Mouse (Mus musculus) stomach, embryonic 15.5 days (tissue): Measurements from ENCODE around the gene Sfxn5. TPM values are rescaled to one million over a fixed set of nuclear protein-coding genes. Genes with fewer than 3 reads are reported as not detected.

Experiments
- ATAC-seq: fragments of 200-750 bp; cut with Nextera tagmentation; 2 replicates; pipeline ENCODE4 v1.8.0; 2017; ENCODE audit warnings: low read depth, moderate number of reproducible peaks, moderate TSS enrichment; ENCODE audit not compliant: insufficient read depth, low FRiP score
- H3K27ac ChIP-seq: fragments of 300-500 bp; sonication (generic); 2 replicates; pipeline ENCODE4 v1.5.1; 2015; ENCODE audit warnings: mild to moderate bottlenecking, inconsistent platforms
- H3K27me3 ChIP-seq: fragments of 300-500 bp; sonication (generic); replicated peaks from 2 replicates; pipeline ENCODE4 v1.6.1; 2015; ENCODE audit warnings: inconsistent platforms
- H3K36me3 ChIP-seq: fragments of 300-500 bp; sonication (generic); 2 replicates; pipeline ENCODE4 v1.6.1; 2015; ENCODE audit warnings: inconsistent platforms
- H3K4me1 ChIP-seq: fragments of 300-500 bp; sonication (generic); 2 replicates; pipeline ENCODE4 v1.6.1; 2015; ENCODE audit warnings: inconsistent platforms
- H3K4me2 ChIP-seq: fragments of 300-500 bp; sonication (generic); 2 replicates; pipeline ENCODE4 v1.6.1; 2015; ENCODE audit warnings: mild to moderate bottlenecking, inconsistent platforms
- H3K4me3 ChIP-seq: fragments of 300-500 bp; sonication (generic); replicated peaks from 2 replicates; pipeline ENCODE4 v1.5.1; 2015; ENCODE audit warnings: inconsistent platforms
- H3K9ac ChIP-seq: fragments of 300-500 bp; sonication (generic); 2 replicates; pipeline ENCODE4 v1.6.1; 2015; ENCODE audit warnings: inconsistent platforms
- H3K9me3 ChIP-seq: fragments of 300-500 bp; sonication (generic); 2 replicates; pipeline ENCODE4 v1.6.1; 2016; ENCODE audit warnings: inconsistent platforms
- WGBS: fragments of 180-500 bp; shearing (Covaris S2); methylation state at CpG from one replicate; pipeline ENCODE4 v1.1.7; 2015; 5-methylcytosine and 5-hydroxymethylcytosine counted together
- polyA plus RNA-seq: library from polyadenylated mRNA; unstranded; fragments of >200 nt; fragmentation: Nextera tagmentation; extraction: Ambion mirVana; gene quantifications from 2 replicates; pipeline ENCODE4 v1.2.1, GENCODE M21; 2015

The Sfxn5 gene
- polyA plus RNA-seq, 1 experiment from 2014 or later: 11.5 TPM

DNA sequence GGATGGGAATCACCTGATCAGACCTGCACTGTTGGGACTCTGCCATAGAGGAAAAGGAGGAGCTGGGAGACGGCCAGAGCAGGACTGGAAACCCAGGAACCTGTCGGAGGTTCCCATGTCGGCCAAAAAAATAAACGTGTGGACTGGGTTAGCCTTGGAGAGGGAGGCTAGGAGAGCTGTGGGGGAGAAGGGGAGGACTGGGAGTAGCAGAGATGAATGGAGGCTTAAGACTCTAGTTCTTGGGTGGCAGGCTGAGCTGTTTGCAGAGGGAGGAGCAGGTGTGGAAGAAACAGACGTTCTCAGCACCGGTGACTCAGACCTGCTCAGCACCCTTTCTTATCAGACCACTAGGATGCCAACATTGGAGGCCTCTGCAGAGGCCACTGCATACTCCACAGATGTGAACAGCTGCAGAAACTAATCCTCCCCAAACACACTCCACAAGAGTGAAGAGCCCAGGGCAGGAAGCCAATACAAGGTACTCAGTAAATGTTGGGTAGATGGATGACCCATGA lies 1.9 kb downstream of the Sfxn5 start:
- Histone ChIP-seq H3K9ac (no peak overlapping the region), H3K4me2 (peak overlapping the region; percentile 98), H3K9me3 (no peaks in the 10 kb centered on the region), H3K36me3 (no peaks in the 10 kb centered on the region), H3K4me1 (peaks cover 18% of the 10 kb centered on the region; the same call in 1 of the 2 replicates), H3K27me3 (no peaks in the 10 kb centered on the region), H3K27ac (peak overlapping the region; percentile 96), H3K4me3 (peak overlapping the region; percentile 77)
- WGBS: 20% methylated on average over 6 of the region's 6 CpGs
- peak; percentile 37; the same call in 1 of the 2 replicates for ATAC-seq

DNA sequence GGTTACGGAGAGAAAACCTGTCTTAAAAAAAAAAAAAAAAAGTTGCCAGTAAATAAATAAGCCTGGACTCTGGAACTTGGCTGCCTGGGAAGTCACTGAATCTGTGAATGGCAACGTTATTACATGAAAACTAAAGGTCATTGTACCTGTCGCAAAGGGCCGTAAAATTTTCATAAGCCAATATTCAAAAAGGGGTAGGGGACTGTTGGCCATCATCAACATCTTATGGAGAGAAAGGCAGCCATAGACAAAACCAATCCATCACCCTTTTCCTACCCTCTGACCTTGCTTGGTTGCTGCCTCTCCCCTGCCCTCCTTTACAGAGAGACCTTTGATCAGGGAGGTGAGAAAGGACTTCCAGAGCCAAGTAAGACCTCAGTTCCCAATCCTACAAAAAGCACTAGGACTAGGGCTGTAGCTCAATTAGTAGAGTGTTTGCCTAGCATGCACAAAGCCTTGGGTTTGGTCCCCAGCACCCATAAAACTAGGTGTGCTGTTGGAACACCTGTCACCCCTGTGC lies 3.5 kb downstream of the Sfxn5 start:
- Histone ChIP-seq H3K27ac (no peak overlapping the region), H3K4me2 (no peak overlapping the region), H3K9ac (no peak overlapping the region), H3K4me3 (no peak overlapping the region), H3K36me3 (no peaks in the 10 kb centered on the region), H3K9me3 (no peaks in the 10 kb centered on the region), H3K4me1 (peaks cover 22% of the 10 kb centered on the region), H3K27me3 (no peaks in the 10 kb centered on the region)
- 90% methylated on average over 4 of the region's 4 CpGs for WGBS
- ATAC-seq: no peak

DNA sequence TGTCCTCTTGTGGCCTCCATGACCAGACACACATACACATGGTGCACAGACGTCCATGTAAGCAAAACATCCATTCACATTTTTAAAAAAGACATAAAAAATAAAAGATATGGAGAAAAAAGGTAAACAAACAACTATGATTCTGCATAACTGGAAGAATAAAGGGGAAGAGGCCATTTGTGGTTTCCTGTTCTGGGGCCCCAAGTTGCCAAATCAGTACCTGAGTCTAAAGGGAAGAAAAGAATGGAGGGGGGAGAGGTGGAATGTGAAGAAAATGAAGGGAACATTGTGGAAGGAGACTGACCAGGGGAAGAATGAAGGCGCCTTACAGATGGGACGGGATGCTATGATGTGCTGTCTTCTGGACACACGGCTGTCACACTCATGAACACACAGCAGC lies 6.7 kb downstream of the Sfxn5 start:
- peaks cover 11% of the 10 kb centered on the region for H3K4me1 ChIP-seq
- no peaks in the 10 kb centered on the region for H3K36me3 ChIP-seq
- H3K9ac ChIP-seq: no peak overlapping the region
- WGBS: 84% methylated on average over 4 of the region's 4 CpGs
- no peaks in the 10 kb centered on the region for H3K9me3 ChIP-seq
- no peak for ATAC-seq
- H3K4me2 ChIP-seq: no peak overlapping the region
- H3K27ac ChIP-seq: no peak overlapping the region
- no peak overlapping the region for H3K4me3 ChIP-seq
- no peaks in the 10 kb centered on the region for H3K27me3 ChIP-seq

DNA sequence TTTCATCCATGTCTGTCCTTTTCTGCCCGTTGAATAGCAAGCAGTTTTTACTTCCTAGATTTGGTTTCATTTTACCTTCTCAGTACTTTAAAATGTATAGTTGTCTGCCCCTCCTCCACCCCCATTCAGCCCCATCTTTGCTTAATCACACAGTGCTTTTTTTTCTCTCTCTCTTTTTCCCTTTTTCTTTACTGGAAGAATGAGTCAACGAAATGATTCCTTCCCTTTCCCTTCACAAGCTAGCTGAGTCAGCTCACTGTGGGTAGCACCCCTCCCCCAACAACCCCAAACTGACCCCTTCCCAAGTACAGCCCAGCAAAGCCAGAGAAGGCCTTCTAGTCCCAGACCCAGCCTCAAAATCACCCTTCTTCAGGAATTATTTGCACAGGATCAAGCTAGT lies 8.1 kb downstream of the Sfxn5 start:
- Histone ChIP-seq H3K4me1 (peaks cover 4% of the 10 kb centered on the region; the same call in 1 of the 2 replicates), H3K9me3 (no peaks in the 10 kb centered on the region), H3K4me2 (no peak overlapping the region), H3K9ac (no peak overlapping the region), H3K27ac (no peak overlapping the region), H3K36me3 (no peaks in the 10 kb centered on the region), H3K4me3 (no peak overlapping the region), H3K27me3 (no peaks in the 10 kb centered on the region)
- 24% methylated on average over 2 of the region's 2 CpGs for WGBS
- no peak for ATAC-seq

DNA sequence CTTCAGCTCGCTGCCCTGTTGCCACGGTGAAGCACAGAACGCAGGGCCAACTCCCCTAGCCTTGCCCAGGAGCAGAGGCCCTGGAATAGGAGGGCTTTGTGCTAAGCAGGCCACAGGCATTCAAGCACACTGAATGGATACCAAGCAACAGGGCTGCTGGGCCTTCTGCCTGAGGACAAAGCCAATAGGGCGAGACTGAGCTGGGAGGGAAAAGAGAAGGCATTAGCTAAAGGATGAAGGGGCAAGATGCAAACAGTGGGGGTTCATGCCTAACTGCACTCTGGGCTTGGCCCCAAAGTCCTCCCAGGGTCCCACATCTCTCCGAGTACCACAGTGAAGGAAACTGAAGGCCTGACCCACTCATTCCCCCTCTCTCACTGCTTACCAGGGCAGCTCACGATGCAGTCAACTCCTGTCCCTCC lies 12.8 kb downstream of the Sfxn5 start:
- H3K36me3 ChIP-seq: no peaks in the 10 kb centered on the region
- H3K4me2 ChIP-seq: no peak overlapping the region
- no peaks in the 10 kb centered on the region for H3K9me3 ChIP-seq
- no peak overlapping the region for H3K27ac ChIP-seq
- no peak overlapping the region for H3K9ac ChIP-seq
- 74% methylated on average over 6 of the region's 6 CpGs for WGBS
- no peak; the same call in 1 of the 2 replicates for ATAC-seq
- no peak overlapping the region for H3K4me3 ChIP-seq
- no peaks in the 10 kb centered on the region for H3K27me3 ChIP-seq
- peaks cover 4% of the 10 kb centered on the region; the same call in 1 of the 2 replicates for H3K4me1 ChIP-seq

DNA sequence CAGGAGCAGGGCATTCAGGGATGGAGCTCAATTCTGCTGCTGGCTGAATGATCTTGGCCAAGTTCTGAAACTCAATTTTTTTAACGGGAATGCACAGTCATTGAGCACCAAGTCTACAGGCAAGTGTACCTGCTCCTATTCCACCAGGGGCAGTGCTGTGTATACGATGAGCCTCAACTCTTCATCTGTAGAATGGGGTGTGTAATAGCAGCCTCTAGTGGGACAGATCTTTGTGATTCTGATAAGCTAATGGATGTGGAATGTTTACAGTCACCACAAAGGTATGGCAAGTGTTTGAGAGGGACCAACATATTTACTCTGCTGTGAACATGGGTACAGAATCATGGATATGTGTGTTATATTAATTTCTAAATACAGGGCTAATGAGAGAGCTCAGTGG lies 17.0 kb downstream of the Sfxn5 start:
- H3K27ac ChIP-seq: no peak overlapping the region
- WGBS: 88% methylated on average over 2 of the region's 2 CpGs
- no peaks in the 10 kb centered on the region for H3K27me3 ChIP-seq
- no peaks in the 10 kb centered on the region for H3K4me1 ChIP-seq
- H3K9ac ChIP-seq: no peak overlapping the region
- ATAC-seq: no peak
- H3K4me2 ChIP-seq: no peak overlapping the region
- H3K9me3 ChIP-seq: no peaks in the 10 kb centered on the region
- H3K36me3 ChIP-seq: no peaks in the 10 kb centered on the region
- H3K4me3 ChIP-seq: no peak overlapping the region

DNA sequence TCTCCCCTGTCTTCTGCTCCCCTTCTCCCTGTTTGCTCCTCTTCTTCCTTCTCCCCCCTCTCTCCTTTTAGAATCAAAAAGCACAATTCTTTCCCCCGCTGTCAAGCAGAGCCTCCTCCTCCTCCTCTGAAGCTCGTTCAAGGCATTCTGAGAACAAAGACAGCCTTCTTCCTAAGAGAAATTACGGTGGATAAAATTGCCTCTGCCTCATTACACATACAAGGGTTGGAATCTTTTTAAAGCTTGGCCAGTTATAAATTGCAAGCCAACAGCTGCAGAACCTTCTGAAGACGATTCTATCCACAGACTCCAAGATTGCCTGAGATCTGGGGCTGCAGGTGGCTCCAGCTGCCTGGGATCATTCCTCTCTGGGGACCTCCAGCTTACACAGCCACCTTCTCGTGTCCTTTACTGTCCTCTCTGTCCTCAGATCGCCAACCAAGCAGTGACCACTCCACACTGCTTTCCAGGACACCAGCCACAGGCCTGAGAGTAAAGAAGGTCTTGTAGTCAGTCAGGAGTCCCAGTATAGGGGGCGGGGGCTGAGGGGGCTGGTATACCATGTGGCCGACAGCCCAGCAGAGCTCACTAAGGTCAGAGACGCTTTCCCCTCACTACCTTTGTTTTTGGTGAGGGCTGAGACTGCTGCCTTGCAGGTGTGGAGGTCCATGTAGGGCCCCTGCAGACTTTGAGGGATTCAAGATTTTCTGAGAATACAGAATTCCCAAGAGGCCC lies 19.0 kb downstream of the Sfxn5 start:
- no peak overlapping the region for H3K4me3 ChIP-seq
- H3K9me3 ChIP-seq: no peaks in the 10 kb centered on the region
- H3K27ac ChIP-seq: no peak overlapping the region
- no peak overlapping the region for H3K4me2 ChIP-seq
- H3K4me1 ChIP-seq: no peaks in the 10 kb centered on the region
- H3K27me3 ChIP-seq: no peaks in the 10 kb centered on the region
- no peak overlapping the region for H3K9ac ChIP-seq
- ATAC-seq: no peak
- 53% methylated on average over 9 of the region's 9 CpGs for WGBS
- H3K36me3 ChIP-seq: no peaks in the 10 kb centered on the region

DNA sequence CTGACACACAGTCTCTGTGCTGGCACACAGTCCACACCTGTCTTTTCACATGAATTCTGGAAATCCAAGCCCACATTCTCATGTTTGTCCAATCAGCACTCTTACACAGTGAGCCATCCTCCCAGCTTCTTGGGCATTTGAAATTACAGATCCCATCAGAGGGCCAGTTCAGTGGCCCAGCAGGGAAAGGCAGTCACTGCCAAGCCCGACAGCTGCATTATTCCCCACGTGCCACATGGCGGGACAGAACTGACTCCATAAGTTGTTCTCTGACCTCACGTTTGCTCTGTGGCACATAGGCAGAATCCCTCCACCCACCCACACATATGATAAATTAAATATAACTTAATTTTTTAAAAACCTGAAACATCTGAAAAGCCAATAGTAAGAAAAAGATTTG lies 25.3 kb downstream of the Sfxn5 start:
- Histone ChIP-seq H3K27me3 (no peaks in the 10 kb centered on the region), H3K9ac (no peak overlapping the region), H3K4me3 (no peak overlapping the region), H3K27ac (no peak overlapping the region), H3K4me2 (no peak overlapping the region), H3K9me3 (no peaks in the 10 kb centered on the region), H3K36me3 (no peaks in the 10 kb centered on the region), H3K4me1 (peaks cover 3% of the 10 kb centered on the region)
- WGBS: 72% methylated on average over 4 of the region's 4 CpGs
- no peak for ATAC-seq

DNA sequence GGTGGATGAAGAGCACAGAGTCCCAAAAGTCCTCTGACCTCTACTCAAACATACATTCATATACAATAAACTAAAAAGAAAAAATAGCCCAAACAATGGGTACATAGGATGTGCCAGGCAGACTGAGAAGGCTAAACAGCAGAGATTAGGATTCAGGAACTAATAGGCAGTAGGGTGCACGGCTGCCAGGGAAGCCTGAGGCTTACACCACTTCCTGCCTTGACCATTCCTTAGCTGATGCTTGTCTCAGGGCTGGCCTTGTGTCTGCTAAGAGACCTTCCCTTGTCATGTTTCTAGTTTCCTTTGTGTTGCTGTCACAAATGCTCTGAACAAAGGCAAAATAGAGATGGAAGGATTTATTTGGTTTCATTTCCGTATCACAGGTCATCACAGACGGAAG lies 26.8 kb downstream of the Sfxn5 start:
- WGBS: 77% methylated on average over 3 of the region's 3 CpGs
- H3K4me2 ChIP-seq: no peak overlapping the region

DNA sequence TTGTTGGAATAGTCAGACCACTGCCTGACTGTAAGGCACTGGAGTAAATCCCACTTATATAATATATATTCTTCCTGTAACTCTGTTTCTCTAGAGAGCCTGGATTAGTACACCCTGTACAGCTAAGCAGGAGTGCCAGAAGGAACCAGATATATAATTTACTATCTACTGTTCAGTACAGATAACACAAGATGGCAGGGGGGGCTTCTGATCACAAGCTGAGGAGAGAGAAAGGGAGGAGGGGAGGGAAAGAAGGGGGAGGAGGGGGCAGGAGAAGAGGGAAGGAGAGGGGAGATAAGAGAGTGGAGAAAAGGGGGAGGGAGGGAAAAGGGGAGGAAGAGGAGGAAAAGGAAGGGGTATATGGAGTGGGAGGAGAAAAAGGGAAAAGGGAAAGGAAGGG lies 27.4 kb downstream of the Sfxn5 start:
- H3K27me3 ChIP-seq: no peaks in the 10 kb centered on the region
- H3K9ac ChIP-seq: no peak overlapping the region
- H3K4me2 ChIP-seq: no peak overlapping the region
- ATAC-seq: no peak
- no peaks in the 10 kb centered on the region for H3K36me3 ChIP-seq
- H3K4me1 ChIP-seq: peaks cover 6% of the 10 kb centered on the region
- H3K9me3 ChIP-seq: no peaks in the 10 kb centered on the region
- no peak overlapping the region for H3K27ac ChIP-seq
- no peak overlapping the region for H3K4me3 ChIP-seq

More for the DNA sequence above, 26.8 kb downstream of the Sfxn5 start:
- no peak overlapping the region for H3K9ac ChIP-seq
- H3K27ac ChIP-seq: no peak overlapping the region
- H3K4me1 ChIP-seq: peaks cover 6% of the 10 kb centered on the region
- H3K9me3 ChIP-seq: no peaks in the 10 kb centered on the region
- no peak for ATAC-seq
- H3K36me3 ChIP-seq: no peaks in the 10 kb centered on the region
- H3K4me3 ChIP-seq: no peak overlapping the region
- no peaks in the 10 kb centered on the region for H3K27me3 ChIP-seq

DNA sequence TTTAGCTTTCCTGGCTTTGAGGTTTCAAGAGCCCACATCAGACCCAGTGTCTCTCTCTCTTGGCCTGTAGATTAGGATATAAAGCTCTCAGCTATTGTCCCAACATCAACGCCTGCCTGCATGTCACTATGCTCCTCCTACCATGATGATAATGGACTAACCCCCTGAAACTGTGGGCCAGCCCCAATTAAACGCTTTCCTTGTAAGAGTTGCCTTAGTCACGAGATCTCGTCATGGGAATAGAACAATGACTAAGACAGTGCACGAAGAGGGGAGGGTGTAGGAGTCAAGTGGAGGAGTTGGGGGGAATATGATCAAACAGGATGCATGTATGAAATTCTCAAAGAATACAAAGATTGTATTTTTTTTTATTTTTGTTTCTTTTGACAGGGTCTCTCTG lies 28.3 kb downstream of the Sfxn5 start:
- no peak overlapping the region for H3K27ac ChIP-seq
- H3K4me2 ChIP-seq: no peak overlapping the region
- H3K36me3 ChIP-seq: no peaks in the 10 kb centered on the region
- H3K27me3 ChIP-seq: no peaks in the 10 kb centered on the region
- no peak overlapping the region for H3K4me3 ChIP-seq
- H3K9me3 ChIP-seq: no peaks in the 10 kb centered on the region
- peaks cover 6% of the 10 kb centered on the region for H3K4me1 ChIP-seq
- ATAC-seq: no peak
- 81% methylated on average over 5 of the region's 5 CpGs for WGBS
- H3K9ac ChIP-seq: no peak overlapping the region

DNA sequence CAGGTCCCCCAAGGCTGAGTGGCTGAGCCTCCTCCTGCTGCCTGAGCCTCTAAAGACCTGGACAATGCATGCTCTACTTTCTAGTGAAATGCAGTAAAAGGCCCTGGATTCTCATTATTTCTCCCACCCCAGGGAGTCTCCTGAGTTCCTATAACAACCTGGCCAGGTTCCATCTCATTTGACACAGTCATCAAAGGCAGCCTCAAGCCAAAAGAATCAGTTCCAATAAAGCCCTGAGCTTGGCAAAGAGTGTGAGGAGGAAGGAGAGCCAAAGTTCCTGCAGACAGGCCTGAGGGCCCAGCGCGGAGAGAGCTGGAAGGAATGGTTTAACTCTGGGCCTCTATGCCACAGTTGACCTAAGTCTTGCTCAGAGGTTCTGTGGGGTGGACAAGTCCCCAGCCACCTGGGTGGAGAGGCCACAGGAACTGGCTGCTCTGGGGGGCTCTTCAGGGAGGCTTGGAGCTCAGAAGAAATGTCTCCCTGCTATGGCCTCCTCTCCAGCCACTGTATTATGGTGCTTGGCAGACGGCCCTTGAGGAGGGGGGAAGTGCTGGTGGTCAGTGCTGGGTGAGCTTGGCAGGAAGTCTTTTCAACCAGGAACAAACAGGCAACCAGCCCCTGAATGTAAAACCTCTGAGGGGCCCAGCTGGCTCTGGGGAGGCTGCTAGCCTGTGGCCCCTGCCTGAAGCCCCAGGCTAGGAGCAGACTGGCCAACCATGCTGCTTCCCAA lies 30.7 kb downstream of the Sfxn5 start:
- Histone ChIP-seq H3K4me2 (no peak overlapping the region), H3K27me3 (no peaks in the 10 kb centered on the region), H3K4me1 (peaks cover 6% of the 10 kb centered on the region), H3K9me3 (no peaks in the 10 kb centered on the region), H3K4me3 (no peak overlapping the region), H3K27ac (peak overlapping the region; percentile 9), H3K9ac (no peak overlapping the region), H3K36me3 (no peaks in the 10 kb centered on the region)
- no peak for ATAC-seq
- WGBS: 56% methylated on average over 3 of the region's 3 CpGs
